Mouse (Mus musculus) liver, postnatal 0 days (tissue): ENCODE results near the gene Immp2l. TPM values are rescaled to one million over a fixed set of nuclear protein-coding genes. Genes with fewer than 3 reads are reported as not detected.
A peak's percentile ranks its signal among the peaks of the same experiment; 100 is the strongest.

Source experiments
- ATAC-seq: fragments of 200-750 bp; cut with Nextera tagmentation; 2 replicates; pipeline ENCODE4 v1.8.0; 2017; ENCODE audit warnings: mild to moderate bottlenecking, moderate library complexity
- DNase-seq: peaks from one replicate; pipeline ENCODE4 v3.0.0-alpha.2; 2016
- H3K27ac ChIP-seq: fragments of 300-500 bp; sonication (generic); 2 replicates; pipeline ENCODE4 v1.5.1; 2014; ENCODE audit warnings: antibody characterized with exemption, moderate library complexity, mild to moderate bottlenecking, low read depth
- H3K27me3 ChIP-seq: fragments of 300-500 bp; sonication (generic); 2 replicates; pipeline ENCODE4 v1.6.1; 2014; ENCODE audit warnings: low read length, control low read depth, mixed read lengths; ENCODE audit not compliant: insufficient read depth
- H3K36me3 ChIP-seq: fragments of 300-500 bp; sonication (generic); replicated peaks from 2 replicates; pipeline ENCODE4 v1.6.1; 2014; ENCODE audit warnings: mild to moderate bottlenecking, control low read depth, low read length, moderate library complexity, mixed read lengths; ENCODE audit not compliant: insufficient read depth
- H3K4me1 ChIP-seq: fragments of 300-500 bp; sonication (generic); 2 replicates; pipeline ENCODE4 v1.6.1; 2014; ENCODE audit warnings: antibody characterized with exemption, mild to moderate bottlenecking, control low read depth; ENCODE audit not compliant: insufficient read depth
- H3K4me2 ChIP-seq: fragments of 300-500 bp; sonication (generic); 2 replicates; pipeline ENCODE4 v1.6.1; 2014; ENCODE audit warnings: low read depth, mild to moderate bottlenecking, low read length, moderate library complexity, mixed read lengths
- H3K4me3 ChIP-seq: fragments of 300-500 bp; sonication (generic); 2 replicates; pipeline ENCODE4 v1.5.1; 2014; ENCODE audit warnings: low read depth, low read length
- H3K9ac ChIP-seq: fragments of 300-500 bp; sonication (generic); replicated peaks from 2 replicates; pipeline ENCODE4 v1.6.1; 2014; ENCODE audit warnings: mild to moderate bottlenecking, moderate library complexity
- H3K9me3 ChIP-seq: fragments of 300-500 bp; sonication (generic); 2 replicates; pipeline ENCODE4 v1.6.1; 2016; ENCODE audit warnings: mild to moderate bottlenecking, control low read depth, low read length, mixed read lengths
- CTCF ChIP-seq: sonication (generic); IDR thresholded peaks from 2 replicates; pipeline ENCODE4 v1.5.1; 2016; ENCODE audit warnings: antibody characterized with exemption, low read depth
- EP300 ChIP-seq: IDR thresholded peaks from 2 replicates; pipeline ENCODE4 v1.6.1; 2016; ENCODE audit warnings: antibody characterized with exemption, low read depth, mild to moderate bottlenecking
- WGBS: fragments of 180-500 bp; shearing (Covaris S2); extraction: QIAGEN DNeasy Blood & Tissue Kit; methylation state at CpG from one replicate; pipeline ENCODE4 v1.1.7; 2014; ENCODE audit not compliant: insufficient replicate concordance; 5-methylcytosine and 5-hydroxymethylcytosine counted together
- polyA plus RNA-seq: library from polyadenylated mRNA; unstranded; fragments of >200 nt; fragmentation: Nextera tagmentation; extraction: Ambion mirVana; gene quantifications from 2 replicates; pipeline ENCODE4 v1.2.1, GENCODE M21; 2015

The Immp2l gene
- 27.9 and 35.9 TPM in 2 replicates for polyA plus RNA-seq

- Histone ChIP-seq H3K9ac (peak within 1 kb of the TSS; percentile 86), H3K4me2 (peak within 1 kb of the TSS; percentile 89), H3K27me3 (no peaks in the 10 kb centered on the region), H3K36me3 (no peaks in the 10 kb centered on the region), H3K4me3 (peak within 1 kb of the TSS; percentile 77), H3K9me3 (no peaks in the 10 kb centered on the region), H3K4me1 (peaks cover 15% of the 10 kb centered on the region), H3K27ac (peak within 1 kb of the TSS; percentile 78)
- 2% methylated on average over 53 of the region's 68 CpGs for WGBS
- DNase-seq (peak; percentile 98), ATAC-seq (peak; percentile 96)
- no peak for TF ChIP-seq CTCF
- no peak for TF ChIP-seq EP300
These were observed at the start of gene Immp2l for GRCm38 (mm10) chr12:41023511-41024421. TSS of gene Immp2l (plus strand) at chr12:41024090.

GRCm38 (mm10) chr12:40978719-40979500, 45.0 kb upstream of the Immp2l start:
- Histone ChIP-seq H3K27me3 (no peaks in the 10 kb centered on the region), H3K4me2 (no peak overlapping the region), H3K9ac (no peak overlapping the region), H3K36me3 (no peaks in the 10 kb centered on the region), H3K4me1 (no peaks in the 10 kb centered on the region), H3K4me3 (no peak overlapping the region), H3K27ac (no peak overlapping the region), H3K9me3 (no peaks in the 10 kb centered on the region)
- TF ChIP-seq EP300, result no peak
- TF ChIP-seq CTCF, result no peak
- ATAC-seq (no peak), DNase-seq (no peak)
- WGBS, result 66% methylated on average over 2 of the region's 2 CpGs

GRCm38 (mm10) chr12:40979716-40980115, 44.2 kb upstream of the Immp2l start:
- Histone ChIP-seq H3K9me3 (no peaks in the 10 kb centered on the region), H3K27me3 (no peaks in the 10 kb centered on the region), H3K4me3 (no peak overlapping the region), H3K9ac (no peak overlapping the region), H3K27ac (no peak overlapping the region), H3K4me1 (no peaks in the 10 kb centered on the region), H3K36me3 (no peaks in the 10 kb centered on the region), H3K4me2 (no peak overlapping the region)
- WGBS, result 79% methylated on average over 4 of the region's 4 CpGs
- TF ChIP-seq EP300 (no peak), CTCF (no peak)
- DNase-seq (no peak), ATAC-seq (no peak)

GRCm38 (mm10) chr12:40980160-40980559, 43.7 kb upstream of the Immp2l start:
- H3K27ac ChIP-seq, result no peak overlapping the region
- H3K9me3 ChIP-seq, result no peaks in the 10 kb centered on the region
- no peak overlapping the region for H3K9ac ChIP-seq
- no peak for TF ChIP-seq EP300
- no peak for TF ChIP-seq CTCF
- ATAC-seq, result no peak
- no peak overlapping the region for H3K4me2 ChIP-seq
- no peaks in the 10 kb centered on the region for H3K4me1 ChIP-seq
- no peaks in the 10 kb centered on the region for H3K36me3 ChIP-seq
- DNase-seq, result no peak
- WGBS, result 72% methylated on average over 3 of the region's 3 CpGs
- H3K4me3 ChIP-seq, result no peak overlapping the region
- no peaks in the 10 kb centered on the region for H3K27me3 ChIP-seq

GRCm38 (mm10) chr12:40983021-40983420, 40.9 kb upstream of the Immp2l start:
- Histone ChIP-seq H3K9me3 (no peaks in the 10 kb centered on the region), H3K27me3 (no peaks in the 10 kb centered on the region), H3K4me2 (no peak overlapping the region), H3K4me1 (no peaks in the 10 kb centered on the region), H3K36me3 (no peaks in the 10 kb centered on the region), H3K27ac (no peak overlapping the region), H3K9ac (no peak overlapping the region), H3K4me3 (no peak overlapping the region)
- ATAC-seq (no peak), DNase-seq (no peak)
- WGBS, result 74% methylated on average over 1 of the region's 1 CpGs
- TF ChIP-seq CTCF, result no peak
- no peak for TF ChIP-seq EP300

- no peak overlapping the region for H3K9ac ChIP-seq
- 35% methylated on average over 4 of the region's 4 CpGs for WGBS
- no peak overlapping the region for H3K4me2 ChIP-seq
- DNase-seq, result no peak
- ATAC-seq, result no peak
- H3K27me3 ChIP-seq, result no peaks in the 10 kb centered on the region
- H3K27ac ChIP-seq, result no peak overlapping the region
- no peaks in the 10 kb centered on the region for H3K9me3 ChIP-seq
- H3K36me3 ChIP-seq, result no peaks in the 10 kb centered on the region
- H3K4me3 ChIP-seq, result no peak overlapping the region
- no peaks in the 10 kb centered on the region for H3K4me1 ChIP-seq
- TF ChIP-seq EP300 (no peak), CTCF (no peak)
These were observed 39.2 kb upstream of the Immp2l start for GRCm38 (mm10) chr12:40984735-40985134.
